Mouse (Mus musculus): Measurements from ENCODE around the gene Tatdn3. TPM values are rescaled to one million over a fixed set of nuclear protein-coding genes. Genes with fewer than 3 reads are reported as not detected.

The Tatdn3 gene
- polyA plus RNA-seq, 1 experiment from 2014 or later: 11.9 TPM

DNA sequence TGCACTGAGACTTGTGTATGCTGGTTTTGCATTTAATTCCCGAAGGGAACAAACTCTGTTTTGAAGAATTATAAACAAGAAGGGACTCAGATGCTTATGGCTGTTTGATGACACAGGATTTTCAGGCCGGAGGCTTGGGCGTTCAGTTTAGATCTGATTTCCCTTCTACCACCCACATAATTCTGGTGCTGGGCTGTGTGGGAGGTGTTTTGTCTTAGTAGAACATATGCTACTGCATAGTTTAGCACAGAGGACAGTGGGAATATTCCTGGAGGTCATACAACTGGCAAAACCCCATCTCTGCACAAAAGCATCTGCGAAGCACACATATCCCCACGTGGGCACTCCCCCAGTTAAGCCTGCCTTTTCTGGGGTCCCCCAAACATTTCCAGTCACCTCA, 30.8 kb upstream of the Tatdn3 start:
- no peak overlapping the region for H3K9ac ChIP-seq (replicated peaks; ENCODE audit: low read depth)
- H3K27me3 ChIP-seq (replicated peaks; ENCODE audit: insufficient read depth, low read length): no peaks in the 10 kb centered on the region
- ATAC-seq (no peak), DNase-seq (ENCODE audit: low spot score) (no peak)
- no peak overlapping the region for H3K4me3 ChIP-seq (ENCODE audit: low read depth, low read length)
- peaks cover 10% of the 10 kb centered on the region; the same call in 1 of the 2 replicates for H3K4me1 ChIP-seq (ENCODE audit: insufficient read depth, low read depth, low read length)
- no peak overlapping the region for H3K4me2 ChIP-seq (replicated peaks; ENCODE audit: low read depth, low read length)
- H3K36me3 ChIP-seq (ENCODE audit: insufficient read depth, low read length): no peaks in the 10 kb centered on the region
- H3K9me3 ChIP-seq (ENCODE audit: low read length): no peaks in the 10 kb centered on the region
- 43% methylated on average over 5 of the region's 5 CpGs for WGBS
- TF ChIP-seq EP300 (IDR thresholded peaks at IDR 0.05) (no peak), CTCF (IDR thresholded peaks at IDR 0.05) (no peak)
- no peak overlapping the region for H3K27ac ChIP-seq (ENCODE audit: low read length)

DNA sequence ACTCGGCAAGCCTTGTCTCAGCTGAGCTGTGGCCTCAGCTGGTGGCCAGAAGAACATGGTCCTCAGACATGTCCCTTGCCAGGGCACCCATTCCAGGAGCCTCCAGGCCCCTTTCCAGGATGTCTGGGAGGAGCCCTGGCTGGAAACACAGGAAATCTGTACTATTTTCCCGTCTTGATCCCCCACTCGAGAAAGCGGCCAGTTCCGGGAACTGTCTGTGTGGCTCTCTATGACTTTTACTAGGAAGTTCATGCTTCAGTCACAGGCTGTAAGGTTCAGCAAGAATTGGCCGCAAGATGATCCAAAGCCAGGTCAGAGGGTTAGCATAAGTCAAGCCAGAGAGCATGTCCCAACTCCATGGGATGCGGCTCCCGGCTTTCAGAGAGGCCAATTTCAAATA, 29.3 kb upstream of the Tatdn3 start:
- H3K4me2 ChIP-seq (replicated peaks; ENCODE audit: low read depth, low read length): no peak overlapping the region
- H3K27ac ChIP-seq (ENCODE audit: low read length): no peak overlapping the region
- no peak for TF ChIP-seq EP300 (IDR thresholded peaks at IDR 0.05)
- no peak for TF ChIP-seq CTCF (IDR thresholded peaks at IDR 0.05)
- H3K27me3 ChIP-seq (replicated peaks; ENCODE audit: insufficient read depth, low read length): no peaks in the 10 kb centered on the region
- no peak overlapping the region for H3K4me3 ChIP-seq (ENCODE audit: low read depth, low read length)
- WGBS: 60% methylated on average over 8 of the region's 8 CpGs
- no peak overlapping the region for H3K9ac ChIP-seq (replicated peaks; ENCODE audit: low read depth)
- ATAC-seq (peak; percentile 27; the same call in 1 of the 2 replicates), DNase-seq (ENCODE audit: low spot score) (peak; percentile 27)
- H3K36me3 ChIP-seq (ENCODE audit: insufficient read depth, low read length): no peaks in the 10 kb centered on the region
- H3K9me3 ChIP-seq (ENCODE audit: low read length): no peaks in the 10 kb centered on the region
- H3K4me1 ChIP-seq (ENCODE audit: insufficient read depth, low read depth, low read length): peaks cover 7% of the 10 kb centered on the region; the same call in 1 of the 2 replicates

DNA sequence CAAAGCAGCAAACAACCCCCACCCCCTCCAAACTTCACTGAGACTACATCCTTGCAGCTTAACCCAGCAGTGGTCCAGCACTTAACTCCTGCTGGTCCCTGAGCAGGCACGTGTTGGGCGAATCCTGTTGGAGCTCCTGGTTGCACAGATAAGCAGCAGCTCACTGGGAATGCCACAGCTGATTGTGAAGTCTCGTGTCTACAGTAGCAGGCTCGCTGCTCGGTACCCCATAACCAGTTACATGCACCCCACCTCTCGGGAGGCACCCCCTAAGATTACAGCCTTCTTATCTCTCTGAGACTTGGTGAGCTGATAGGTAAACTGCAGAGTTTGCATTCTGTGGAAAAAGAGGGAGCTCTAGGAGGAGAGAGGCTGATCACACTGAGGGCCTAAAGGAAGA, 26.6 kb upstream of the Tatdn3 start:
- WGBS: 50% methylated on average over 6 of the region's 6 CpGs
- Histone ChIP-seq H3K4me2 (replicated peaks; ENCODE audit: low read depth, low read length) (no peak overlapping the region), H3K4me3 (ENCODE audit: low read depth, low read length) (no peak overlapping the region)

GRCm38 (mm10) chr1:191087955-191088354, 25.2 kb upstream of the Tatdn3 start:
- Histone ChIP-seq H3K27me3 (replicated peaks; ENCODE audit: insufficient read depth, low read length) (no peaks in the 10 kb centered on the region), H3K4me1 (ENCODE audit: insufficient read depth, low read depth, low read length) (peaks cover 7% of the 10 kb centered on the region; the same call in 1 of the 2 replicates), H3K27ac (ENCODE audit: low read length) (no peak overlapping the region), H3K9me3 (ENCODE audit: low read length) (no peaks in the 10 kb centered on the region), H3K36me3 (ENCODE audit: insufficient read depth, low read length) (no peaks in the 10 kb centered on the region), H3K4me3 (ENCODE audit: low read depth, low read length) (no peak overlapping the region), H3K4me2 (replicated peaks; ENCODE audit: low read depth, low read length) (no peak overlapping the region), H3K9ac (replicated peaks; ENCODE audit: low read depth) (no peak overlapping the region)
- no peak for ATAC-seq
- WGBS: 57% methylated on average over 5 of the region's 5 CpGs
- TF ChIP-seq EP300 (IDR thresholded peaks at IDR 0.05) (no peak), CTCF (IDR thresholded peaks at IDR 0.05) (no peak)
- DNase-seq (ENCODE audit: low spot score): no peak

More for the DNA sequence above, 26.6 kb upstream of the Tatdn3 start:
- H3K36me3 ChIP-seq (ENCODE audit: insufficient read depth, low read length): no peaks in the 10 kb centered on the region
- TF ChIP-seq CTCF (IDR thresholded peaks at IDR 0.05): no peak
- no peak for TF ChIP-seq EP300 (IDR thresholded peaks at IDR 0.05)
- no peaks in the 10 kb centered on the region for H3K9me3 ChIP-seq (ENCODE audit: low read length)
- no peak for ATAC-seq
- H3K9ac ChIP-seq (replicated peaks; ENCODE audit: low read depth): no peak overlapping the region
- no peak overlapping the region for H3K27ac ChIP-seq (ENCODE audit: low read length)
- no peak for DNase-seq (ENCODE audit: low spot score)
- peaks cover 7% of the 10 kb centered on the region; the same call in 1 of the 2 replicates for H3K4me1 ChIP-seq (ENCODE audit: insufficient read depth, low read depth, low read length)
- H3K27me3 ChIP-seq (replicated peaks; ENCODE audit: insufficient read depth, low read length): no peaks in the 10 kb centered on the region

DNA sequence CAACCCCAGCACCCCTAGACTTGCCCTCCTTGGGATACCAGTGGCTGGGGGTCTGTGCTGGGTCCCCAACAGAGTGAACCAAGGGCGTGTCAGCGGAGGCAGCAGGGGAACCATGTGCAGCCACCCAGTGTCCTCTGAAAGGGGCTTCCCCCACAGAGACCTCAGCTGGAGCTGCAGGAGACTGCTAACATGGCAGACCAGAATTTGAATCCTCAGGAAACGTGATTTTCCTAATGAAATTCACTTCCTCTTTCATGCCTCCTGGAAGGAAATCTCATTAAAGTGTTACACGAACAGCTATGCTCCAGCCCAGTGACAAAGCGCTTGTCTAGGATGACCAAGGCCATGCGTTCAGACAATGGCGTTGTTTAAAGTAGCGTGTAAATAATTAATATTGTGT, 24.2 kb upstream of the Tatdn3 start:
- ATAC-seq (no peak; the same call in 1 of the 2 replicates), DNase-seq (ENCODE audit: low spot score) (no peak)
- H3K9me3 ChIP-seq (ENCODE audit: low read length): no peaks in the 10 kb centered on the region
- no peaks in the 10 kb centered on the region for H3K27me3 ChIP-seq (replicated peaks; ENCODE audit: insufficient read depth, low read length)
- no peak overlapping the region for H3K4me2 ChIP-seq (replicated peaks; ENCODE audit: low read depth, low read length)
- no peak overlapping the region for H3K9ac ChIP-seq (replicated peaks; ENCODE audit: low read depth)
- H3K36me3 ChIP-seq (ENCODE audit: insufficient read depth, low read length): no peaks in the 10 kb centered on the region
- no peak overlapping the region for H3K4me3 ChIP-seq (ENCODE audit: low read depth, low read length)
- TF ChIP-seq EP300 (IDR thresholded peaks at IDR 0.05): no peak
- TF ChIP-seq CTCF (IDR thresholded peaks at IDR 0.05): no peak
- H3K27ac ChIP-seq (ENCODE audit: low read length): no peak overlapping the region
- no peaks in the 10 kb centered on the region for H3K4me1 ChIP-seq (ENCODE audit: insufficient read depth, low read depth, low read length)
- WGBS: 58% methylated on average over 8 of the region's 8 CpGs

DNA sequence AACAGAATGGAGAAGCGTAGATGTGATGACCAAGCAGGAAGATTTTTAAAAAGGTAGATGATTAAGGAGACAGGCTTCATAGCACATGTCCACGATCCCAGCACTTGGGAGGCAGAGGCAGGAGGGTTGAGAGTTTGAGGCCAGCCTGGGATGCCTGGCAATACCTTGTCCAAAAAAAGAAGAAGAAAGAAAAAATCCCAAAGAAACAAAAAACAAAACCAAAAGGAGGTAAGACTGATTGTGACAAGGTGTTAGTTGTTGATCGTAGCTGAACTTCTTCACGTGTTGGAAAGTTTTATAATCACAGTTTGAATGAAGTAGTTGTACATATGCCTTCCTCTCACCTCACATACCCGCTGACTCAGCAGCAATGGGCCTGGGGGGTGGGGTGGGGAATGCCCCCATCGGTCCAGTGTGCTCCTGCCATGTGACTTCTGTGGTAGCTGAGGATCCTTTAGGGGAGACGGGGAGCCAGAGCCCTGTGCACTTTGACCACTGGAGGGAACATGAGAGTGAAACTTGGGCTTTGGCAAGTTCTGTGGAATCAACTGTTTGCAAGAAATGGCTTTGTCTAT, 23.7 kb upstream of the Tatdn3 start:
- TF ChIP-seq EP300 (IDR thresholded peaks at IDR 0.05) (no peak), CTCF (IDR thresholded peaks at IDR 0.05) (peak; percentile 28; the same call in 1 of the 2 replicates)
- Histone ChIP-seq H3K9ac (replicated peaks; ENCODE audit: low read depth) (no peak overlapping the region), H3K27me3 (replicated peaks; ENCODE audit: insufficient read depth, low read length) (no peaks in the 10 kb centered on the region), H3K4me2 (replicated peaks; ENCODE audit: low read depth, low read length) (no peak overlapping the region), H3K36me3 (ENCODE audit: insufficient read depth, low read length) (no peaks in the 10 kb centered on the region), H3K4me1 (ENCODE audit: insufficient read depth, low read depth, low read length) (no peaks in the 10 kb centered on the region), H3K9me3 (ENCODE audit: low read length) (no peaks in the 10 kb centered on the region), H3K27ac (ENCODE audit: low read length) (no peak overlapping the region), H3K4me3 (ENCODE audit: low read depth, low read length) (no peak overlapping the region)
- ATAC-seq: no peak
- 65% methylated on average over 7 of the region's 7 CpGs for WGBS
- DNase-seq (ENCODE audit: low spot score): no peak

Measured in lung, postnatal 0 days (tissue).